ENCODE assay signal across 9 mouse cellular contexts in the genomic region with DNA sequence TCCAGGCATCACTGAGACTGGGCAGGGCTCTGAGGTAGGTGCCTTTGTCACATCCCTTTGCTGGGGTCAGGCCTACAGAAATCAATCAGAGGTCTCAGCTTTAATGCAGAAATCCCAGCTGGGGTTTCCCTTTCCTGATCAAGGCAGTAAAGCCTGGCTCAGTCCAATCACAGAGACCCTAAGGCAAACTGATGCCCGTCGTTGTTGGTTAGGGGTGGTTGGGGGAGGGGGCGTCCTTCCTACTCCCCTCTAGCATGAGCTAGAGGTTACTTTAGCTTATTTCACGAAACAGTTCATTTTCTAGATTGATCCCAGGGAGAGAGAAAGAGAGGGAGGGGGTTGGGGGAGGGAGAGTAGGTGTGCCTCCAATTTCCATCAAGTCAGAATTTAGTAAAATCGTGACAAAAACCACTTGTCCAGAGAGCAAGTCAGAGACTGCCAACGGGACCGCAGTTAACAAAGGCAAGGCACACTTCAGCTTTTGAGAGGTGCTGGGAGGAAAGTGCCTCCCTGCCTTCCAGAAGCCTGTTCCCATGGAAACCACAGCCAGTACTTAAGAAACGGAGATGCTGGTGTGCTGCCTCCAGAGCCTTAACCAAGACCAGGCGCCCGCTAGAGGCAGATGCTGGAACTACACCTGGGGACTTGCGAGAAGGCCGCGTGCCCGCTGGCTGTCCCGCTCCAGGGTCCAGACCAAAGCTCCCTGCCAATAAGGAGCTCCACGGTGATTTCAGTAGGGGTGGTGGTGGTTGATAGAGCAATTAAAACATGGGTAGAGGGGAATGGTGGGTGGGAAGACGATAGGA. TPM values are rescaled to one million over a fixed set of nuclear protein-coding genes. Genes with fewer than 3 reads are reported as not detected.
A peak's percentile ranks its signal among the peaks of the same experiment; 100 is the strongest.
DNase-seq lines count a peak whose midpoint lies in the region; ATAC-seq lines count a peak whose summit lies in the region.
"Had no signal": no experiment of that assay in that cellular context is flagged by ENCODE, and none has a peak within 500 bp of the region (broad histone marks: within the 10 kb centered on the region; RNA-seq: fewer than 3 reads in every experiment).

No protein-coding gene starts in this region.

- H3K4me2 ChIP-seq in neural tube, embryonic 15.5 days = peak overlapping the region; percentile 51
- H3K4me2 ChIP-seq: heart, embryonic 13.5 days had no signal

- no peak overlapping the region for H3K9ac ChIP-seq in neural tube, embryonic 15.5 days (replicated peaks)
- H3K9ac ChIP-seq: heart, embryonic 13.5 days had no signal

- H3K27me3 ChIP-seq in neural tube, embryonic 15.5 days (replicated peaks) = peaks cover 16% of the 10 kb centered on the region

- ATAC-seq in erythroid progenitor cell, adult 5-6 weeks (replicated peaks; ENCODE audit: low FRiP score, poor library complexity, severe bottlenecking) = peak; percentile 71
- ATAC-seq in neural tube, embryonic 15.5 days (ENCODE audit: low FRiP score) = peak; percentile 88

- H3K27ac ChIP-seq in neural tube, embryonic 15.5 days (replicated peaks) = peak overlapping the region; percentile 60; the same call in 1 of the 2 replicates
- H3K27ac ChIP-seq: heart, embryonic 13.5 days had no signal

- peaks cover 37% of the 10 kb centered on the region for H3K4me1 ChIP-seq in neural tube, embryonic 15.5 days

- DNase-seq in CD8-positive naive resting alpha-beta T cell, adult 2 months (ENCODE audit: low read depth in 2 of 2, low spot score in 2 of 2) = peak; percentile 88 to 92
- peak; percentile 92 for DNase-seq in brain, embryonic 18.5 days (ENCODE audit: low read depth, low spot score)
- peak; percentile 92 to 97 for DNase-seq in heart, postnatal 10 days
- DNase-seq in kidney, postnatal 36 days = peak; percentile 91 to 99
- peak; percentile 89 to 94 for DNase-seq in lung, adult 18-20 months
- DNase-seq in testis, postnatal 10 days (ENCODE audit: low spot score) = peak; percentile 99

- intact Hi-C loops in heart, postnatal 10 days (cut with DNase I) = no loop called here

- H3K9me3 ChIP-seq in neural tube, embryonic 15.5 days (replicated peaks) = no peaks in the 10 kb centered on the region
- H3K9me3 ChIP-seq: heart, embryonic 13.5 days had no signal

- peaks cover 15% of the 10 kb centered on the region for H3K36me3 ChIP-seq in neural tube, embryonic 15.5 days

- H3K4me3 ChIP-seq in neural tube, embryonic 15.5 days (replicated peaks) = 0 out of 2 replicates have a peak overlapping the region, but pooled peaks have one; percentile 9
- H3K4me3 ChIP-seq: heart, embryonic 13.5 days had no signal

- WGBS in neural tube, embryonic 15.5 days = 6% methylated on average over 17 of the region's 17 CpGs

RNA-seq across cellular contexts. Expression of a gene that starts 16.8 kb away (rescaled TPM):
- 23.1 and 56.2 TPM in 2 replicates for total RNA-seq in erythroid progenitor cell, adult 5-6 weeks (2015; ENCODE audit: low replicate concordance)
- 61.2 and 63.2 TPM in 2 replicates for total RNA-seq in erythroid progenitor cell, adult 5-6 weeks (2017; ENCODE audit: low replicate concordance)
- total RNA-seq in heart, postnatal 10 days (2021) = 100 to 1,000 TPM; 120 to 122 TPM
- 413 and 414 TPM in 2 replicates for polyA plus RNA-seq in neural tube, embryonic 15.5 days (2015; fragmentation: Nextera tagmentation; extraction: Ambion mirVana)

RNA-seq across cellular contexts. Expression of a gene that starts 29.4 kb away (rescaled TPM):
- total RNA-seq in erythroid progenitor cell, adult 5-6 weeks (2015; ENCODE audit: low replicate concordance) = 14.3 TPM in 1 of 2 replicates, not detected in the other
- total RNA-seq in erythroid progenitor cell, adult 5-6 weeks (2017; ENCODE audit: low replicate concordance) = 6.7 TPM in 1 of 2 replicates, not detected in the other
- 10 to 100 TPM; 41.6 to 42.7 TPM for total RNA-seq in heart, postnatal 10 days (2021)
- 97.0 and 207 TPM in 2 replicates for polyA plus RNA-seq in neural tube, embryonic 15.5 days (2015; fragmentation: Nextera tagmentation; extraction: Ambion mirVana)

RNA-seq across cellular contexts. Expression of a gene that starts 43.7 kb away (rescaled TPM):
- 16.6 and 24.7 TPM in 2 replicates for total RNA-seq in erythroid progenitor cell, adult 5-6 weeks (2015; ENCODE audit: low replicate concordance)
- 10.5 and 14.0 TPM in 2 replicates for total RNA-seq in erythroid progenitor cell, adult 5-6 weeks (2017; ENCODE audit: low replicate concordance)
- total RNA-seq in heart, postnatal 10 days (2021) = 100 to 1,000 TPM; 290 to 296 TPM
- polyA plus RNA-seq in neural tube, embryonic 15.5 days (2015; fragmentation: Nextera tagmentation; extraction: Ambion mirVana) = 77.4 and 77.6 TPM in 2 replicates

Comparison
In these comparisons a context has a peak if more than half of its experiments do, and no peak if none do; other contexts are left out.
1. Peak in every context shown above with its lines: DNase-seq, ATAC-seq, H3K4me3 ChIP-seq and H3K27ac ChIP-seq.
2. RNA of a gene that starts 43.7 kb away (total RNA-seq): 290 to 296 TPM in heart, postnatal 10 days; 10.5 to 24.7 TPM in erythroid progenitor cell, adult 5-6 weeks; every median in the first group is over 10 times any median in the second.